Mouse (Mus musculus): ENCODE measurements around the gene Dnajc4. TPM values are rescaled to one million over a fixed set of nuclear protein-coding genes. Genes with fewer than 3 reads are reported as not detected.

The Dnajc4 gene
- total RNA-seq, 2 experiments from 2014 or later, result 18.7 to 24.2 TPM

DNA sequence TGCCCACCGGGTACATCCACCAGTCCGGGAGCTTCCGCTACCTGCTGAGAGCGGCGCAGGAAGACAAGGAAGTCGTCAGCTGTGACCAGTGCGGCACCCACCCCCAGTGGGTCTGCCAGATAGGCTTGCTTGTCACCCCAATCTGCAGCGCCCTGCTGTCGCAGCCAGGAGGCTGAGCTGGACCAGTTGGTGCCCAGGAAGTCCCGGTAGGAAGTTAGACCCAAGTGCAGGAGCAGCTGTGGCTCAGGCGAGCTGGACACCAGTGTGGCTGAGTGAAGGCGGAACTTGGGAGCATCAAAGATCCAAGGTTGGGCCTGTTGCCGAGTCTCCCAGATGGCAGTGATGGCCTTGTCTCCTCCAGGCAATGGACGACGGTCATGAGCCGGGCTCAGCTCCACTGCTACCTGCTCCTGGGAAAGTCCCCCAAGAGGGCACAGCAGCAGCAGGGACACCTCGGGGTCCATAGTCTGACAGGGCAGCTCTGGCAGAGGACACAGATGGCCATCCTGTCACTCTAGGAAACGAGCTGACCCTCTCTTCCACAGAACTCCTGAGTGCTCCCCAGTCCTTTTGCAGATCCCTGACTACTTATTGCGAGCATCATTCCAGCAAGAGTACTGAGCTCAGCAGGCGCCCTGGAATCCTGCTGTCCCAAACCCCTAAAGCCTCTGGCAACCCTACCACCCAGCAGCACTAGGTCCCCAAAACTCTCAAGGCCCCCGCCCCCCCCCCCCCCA, 3.1 kb upstream of the Dnajc4 start:
- no peak for DNase-seq (ENCODE audit: low spot score in 2 of 2)

DNA sequence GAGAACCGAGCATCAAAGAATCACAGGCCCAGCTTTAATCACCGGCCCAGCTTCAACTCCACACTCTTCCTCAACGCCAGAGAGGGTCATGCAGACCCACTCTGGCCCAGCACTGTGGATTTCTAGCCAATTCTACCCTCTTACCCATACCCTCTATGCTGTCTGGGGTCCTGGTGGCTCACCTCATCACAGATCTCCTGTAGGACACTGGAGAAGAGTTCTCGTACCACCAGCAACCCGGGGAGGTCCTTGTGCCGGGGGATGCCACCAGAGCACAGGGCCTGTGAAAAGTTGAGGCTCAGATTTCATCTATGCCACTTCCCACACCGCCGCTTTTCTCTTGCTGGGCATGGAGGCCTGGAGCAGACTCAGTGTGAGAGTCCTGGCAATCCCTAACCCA, 2.1 kb upstream of the Dnajc4 start:
- no peak for DNase-seq (ENCODE audit: low spot score in 2 of 2)

DNA sequence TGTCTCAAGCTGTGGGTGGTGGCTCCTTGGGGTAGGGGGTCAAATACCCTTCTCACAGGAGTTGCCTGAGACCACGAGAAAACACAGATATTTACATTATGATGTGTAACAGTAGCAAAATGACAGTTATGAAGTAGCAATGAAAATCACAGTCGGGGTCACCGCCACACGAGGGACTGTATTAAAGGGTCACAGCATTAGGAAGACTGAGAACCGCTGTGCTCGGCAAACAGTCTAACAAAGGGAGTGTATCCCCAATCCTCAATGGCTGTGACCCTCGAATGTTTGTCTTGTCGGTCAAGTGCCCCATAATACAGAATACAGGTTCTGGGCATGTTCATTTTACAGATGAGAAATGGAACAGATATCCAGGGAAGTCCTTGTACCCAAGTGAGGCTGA, 1.6 kb upstream of the Dnajc4 start:
- DNase-seq (ENCODE audit: low spot score in 2 of 2), result no peak

DNA sequence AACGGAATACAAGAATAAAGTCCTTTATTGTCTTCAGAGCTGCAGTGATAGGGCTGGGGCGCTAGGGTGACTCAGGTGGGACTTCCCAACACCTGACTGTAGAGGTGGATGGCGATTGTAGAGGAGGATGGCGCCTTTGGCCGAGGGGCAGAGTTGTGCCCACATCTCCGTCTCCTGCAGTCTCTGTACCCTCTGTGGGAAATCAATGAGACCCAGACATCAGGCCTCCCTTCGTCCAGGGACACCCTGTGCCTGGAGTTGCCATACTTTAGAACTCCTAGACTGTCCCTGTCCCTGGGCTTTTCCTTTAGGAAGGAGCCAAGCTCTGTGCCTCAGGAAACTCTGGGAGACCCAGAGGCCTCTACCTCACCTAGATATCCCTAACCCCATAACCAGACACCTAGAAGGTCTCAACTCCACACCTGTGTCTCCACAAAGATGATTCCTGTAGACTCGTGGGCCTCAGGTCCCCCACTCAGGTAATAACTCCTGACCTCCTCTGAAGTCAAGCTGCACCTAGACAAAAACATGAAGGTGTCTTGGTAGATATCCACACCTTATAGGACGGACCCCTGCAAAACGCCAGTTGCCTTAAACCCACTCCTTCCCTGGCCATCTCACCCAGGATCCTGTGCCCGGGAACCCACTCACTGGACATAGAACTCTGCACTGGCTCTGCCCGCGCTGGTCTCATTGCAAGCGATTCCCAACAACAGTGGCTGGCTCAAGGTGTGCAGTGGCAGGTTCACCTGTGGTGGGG, 819 bp upstream of the Dnajc4 start:
- DNase-seq (ENCODE audit: low spot score in 2 of 2), result no peak

DNA sequence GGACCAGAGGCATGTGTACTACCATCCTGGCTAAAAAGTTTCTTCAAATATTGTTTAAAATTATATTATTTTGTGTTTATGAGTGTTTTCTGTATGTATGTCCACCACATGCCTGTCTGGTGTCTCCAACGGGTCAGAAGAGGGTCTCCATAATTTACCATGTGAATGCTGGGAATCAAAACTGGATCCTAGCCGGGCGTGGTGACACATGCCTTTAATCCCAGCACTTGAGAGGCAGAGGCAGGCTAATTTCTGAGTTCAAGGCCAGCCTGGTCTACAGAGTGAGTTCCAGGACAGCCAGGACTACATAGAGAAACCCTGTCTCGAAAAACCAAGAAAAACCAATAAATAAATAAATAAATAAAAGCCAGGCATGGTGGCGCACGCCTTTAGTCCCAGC, 1.2 kb downstream of the Dnajc4 start:
- DNase-seq (ENCODE audit: low spot score in 2 of 2), result peak in 1 of 2 experiments; percentile 1

DNA sequence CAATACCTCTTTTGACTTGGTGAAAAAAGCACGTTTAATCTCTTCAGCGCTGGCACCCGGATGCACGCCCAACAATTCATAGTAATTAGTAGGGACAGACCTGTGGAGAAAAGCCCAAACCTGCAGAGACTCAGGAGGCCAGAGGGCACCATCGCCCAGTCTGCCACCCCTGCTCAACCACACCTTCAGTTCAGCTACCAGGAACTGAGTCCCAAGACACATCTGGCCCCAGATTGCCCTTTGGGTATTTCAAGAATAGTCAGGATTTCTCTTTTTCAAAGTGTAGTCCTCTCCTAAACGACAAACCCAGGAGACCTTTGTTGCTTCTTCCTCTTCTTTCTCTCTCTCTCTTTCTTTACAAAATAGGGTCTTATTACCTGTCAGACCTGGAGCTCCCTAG, 1.7 kb downstream of the Dnajc4 start:
- DNase-seq (ENCODE audit: low spot score in 2 of 2), result no peak

DNA sequence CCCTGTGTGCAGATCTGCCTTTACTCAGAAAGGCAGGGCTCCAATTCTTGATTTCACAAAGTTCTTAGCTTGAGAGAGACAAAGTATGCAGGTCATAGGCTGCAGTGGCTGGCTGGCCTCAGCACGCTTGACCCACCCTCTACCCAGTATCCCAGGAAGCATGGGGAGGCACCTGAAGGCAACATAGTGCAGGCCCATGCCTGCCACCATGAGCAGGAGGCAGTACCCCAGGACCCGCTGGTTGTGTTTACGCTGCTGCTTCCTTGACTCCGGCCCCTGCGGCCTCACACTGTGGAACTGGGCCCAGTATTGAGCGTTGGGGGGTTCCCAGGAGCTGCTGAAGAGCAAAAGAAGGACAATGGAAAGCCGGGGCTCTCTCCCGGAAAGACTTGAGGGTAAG, 3.1 kb downstream of the Dnajc4 start:
- DNase-seq (ENCODE audit: low spot score in 2 of 2), result no peak

DNA sequence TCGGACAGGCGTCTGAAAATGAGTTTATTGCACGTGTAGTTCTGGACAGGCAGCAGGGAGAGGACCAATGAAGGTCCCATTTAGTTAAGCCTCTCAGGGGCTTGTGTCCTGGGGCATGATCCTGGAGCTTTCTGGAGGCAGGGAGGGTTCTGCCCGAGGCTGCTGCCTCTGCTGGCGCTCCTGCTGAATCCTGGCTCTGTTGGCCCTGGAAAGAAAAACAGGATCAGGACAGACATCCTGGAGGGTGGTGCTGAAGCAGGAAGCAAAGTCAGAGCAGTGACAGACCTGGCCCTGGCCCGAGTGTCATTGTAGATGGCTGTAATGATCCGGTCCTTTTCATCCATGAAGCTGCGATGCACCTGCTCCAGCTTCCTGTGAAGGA, 4.5 kb downstream of the Dnajc4 start:
- peak in 1 of 2 experiments; percentile 29 for DNase-seq (ENCODE audit: low spot score in 2 of 2)

DNA sequence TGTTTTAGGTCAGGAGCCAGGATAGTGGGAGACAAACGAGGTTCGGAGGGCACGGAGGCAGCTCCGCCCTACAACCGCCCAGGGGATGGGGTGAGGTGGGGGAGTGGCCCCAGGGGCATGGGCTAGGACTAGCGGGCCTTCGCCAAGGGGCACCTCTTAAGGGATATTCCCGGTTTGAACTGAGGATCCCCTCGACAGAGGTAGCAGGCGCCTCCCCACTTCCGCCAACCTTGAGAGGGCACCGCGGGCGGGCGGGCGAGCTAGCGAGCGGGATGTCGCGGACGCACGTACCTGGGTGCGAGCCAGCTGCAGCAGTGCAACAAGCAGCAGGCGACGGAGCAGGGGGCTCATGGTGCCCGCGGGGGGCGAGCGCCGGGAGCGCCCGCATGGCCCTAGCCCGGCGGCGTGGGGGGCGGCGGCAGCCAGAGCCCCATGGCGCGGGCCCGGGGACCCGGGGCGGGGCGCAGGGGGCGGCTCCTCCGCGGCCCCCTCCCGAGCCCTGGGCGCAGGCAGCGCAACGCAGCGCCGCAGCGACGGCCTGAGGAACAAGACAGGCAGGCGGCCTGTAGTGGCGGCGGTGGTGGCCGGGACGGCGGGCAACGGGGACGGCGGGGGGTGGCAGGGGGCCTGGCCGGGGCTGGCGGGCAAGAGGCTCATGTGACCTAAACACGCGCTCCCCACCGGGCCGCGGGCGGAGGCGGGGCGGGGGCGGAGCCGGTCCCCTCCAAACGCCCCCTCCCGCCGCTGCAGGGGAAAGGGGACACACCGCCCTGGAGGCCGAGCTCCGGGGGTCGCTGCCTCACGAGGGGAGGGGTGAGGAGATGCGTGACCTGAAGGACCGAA, 5.1 kb downstream of the Dnajc4 start, which contains the start of gene Vegfb:
Gene Vegfb (minus strand): TSS at position 591 of the 843 bp plus-strand sequence.
- DNase-seq (ENCODE audit: low spot score in 2 of 2), result peak in 1 of 2 experiments; percentile 52

DNA sequence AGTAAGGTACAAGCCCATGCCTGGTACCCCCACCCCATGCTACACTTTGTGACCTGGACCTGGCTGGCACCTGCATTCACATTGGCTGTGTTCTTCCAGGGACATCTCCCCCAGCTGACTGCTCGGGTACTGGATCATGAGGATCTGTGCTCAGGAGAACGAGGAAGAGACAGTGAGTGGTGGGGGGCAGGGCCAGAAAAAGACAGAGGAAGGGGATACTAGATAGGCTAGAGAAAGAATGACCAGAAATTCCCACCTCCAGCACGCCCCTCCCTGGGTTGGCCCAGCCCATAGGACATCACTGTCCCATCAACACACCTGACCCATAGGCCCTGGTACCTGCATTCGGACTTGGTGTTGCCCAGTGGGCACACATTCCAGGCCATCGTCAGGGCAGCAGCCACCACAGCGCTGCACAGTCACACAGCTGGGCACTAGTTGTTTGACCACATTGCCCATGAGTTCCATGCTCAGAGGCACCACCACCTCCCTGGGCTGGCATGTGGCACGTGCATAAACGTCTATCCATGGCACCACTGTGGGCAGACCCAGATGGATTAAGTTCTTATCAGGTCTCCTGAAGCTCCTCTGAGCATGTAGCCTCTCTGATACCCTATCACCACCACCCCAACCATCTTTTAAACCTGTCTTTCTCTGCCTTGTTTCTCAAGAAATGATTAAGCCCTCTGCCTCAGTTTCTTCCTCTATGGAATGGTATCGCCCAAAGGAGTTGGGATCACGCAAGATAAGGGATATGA, 6.2 kb downstream of the Dnajc4 start:
- DNase-seq (ENCODE audit: low spot score in 2 of 2), result no peak

DNA sequence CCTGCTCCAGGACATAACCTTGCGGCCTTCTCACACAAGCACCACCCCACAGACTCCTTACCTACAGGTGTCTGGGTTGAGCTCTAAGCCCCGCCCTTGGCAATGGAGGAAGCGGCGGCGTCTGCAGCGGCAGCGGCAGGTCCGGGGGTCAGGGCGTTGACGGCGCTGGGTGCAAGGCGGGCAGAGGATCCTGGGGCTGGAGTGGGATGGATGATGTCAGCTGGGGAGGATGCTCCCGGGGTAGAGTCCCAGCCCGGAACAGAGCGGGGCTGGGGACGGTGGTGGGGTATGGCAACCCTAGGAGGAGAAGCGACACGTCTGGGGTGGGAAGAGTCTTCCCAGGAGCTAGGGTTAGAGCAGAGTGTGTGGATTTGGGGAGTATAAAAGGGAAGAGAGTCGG, 7.1 kb downstream of the Dnajc4 start:
- DNase-seq (ENCODE audit: low spot score in 2 of 2), result no peak

DNA sequence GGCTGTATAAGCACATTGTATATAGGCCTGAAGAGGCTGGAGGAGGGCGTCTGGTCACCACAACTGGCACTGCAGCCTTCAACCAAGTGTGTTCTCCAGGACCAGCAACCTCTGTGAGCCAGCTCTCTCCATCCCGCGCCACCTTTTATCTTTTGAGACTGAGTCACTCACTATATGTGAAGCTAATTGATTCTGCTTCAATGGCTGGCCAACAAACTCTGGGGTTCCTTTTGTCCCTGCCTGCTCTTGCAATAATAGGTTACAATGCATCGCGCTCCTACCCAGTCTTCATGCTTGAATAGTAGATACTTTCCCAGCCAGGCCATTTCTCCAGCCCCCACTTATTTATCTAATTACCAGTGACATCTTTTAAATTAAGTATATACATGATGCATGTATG, 8.8 kb downstream of the Dnajc4 start:
- no peak for DNase-seq (ENCODE audit: low spot score in 2 of 2)

DNA sequence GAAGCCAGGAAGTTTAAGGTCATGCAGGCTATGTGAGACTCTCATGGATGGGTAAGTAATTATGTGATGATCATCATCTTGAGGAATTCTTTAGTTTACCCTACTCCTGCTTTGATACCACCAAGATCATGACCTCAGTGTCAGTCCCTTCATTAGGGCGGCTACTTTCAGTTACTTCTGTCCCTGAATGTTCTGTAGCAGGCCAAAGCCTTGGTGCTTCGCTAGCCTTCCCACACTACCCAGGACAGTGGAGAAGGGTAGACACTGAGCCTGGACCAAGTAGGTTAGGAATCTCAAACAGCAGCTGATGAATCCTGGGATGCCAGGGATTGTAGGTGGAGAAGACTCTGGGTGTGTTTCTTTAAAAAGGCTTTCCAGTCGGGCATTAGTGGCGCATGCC, 10.9 kb downstream of the Dnajc4 start:
- no peak for DNase-seq (ENCODE audit: low spot score in 2 of 2)

DNA sequence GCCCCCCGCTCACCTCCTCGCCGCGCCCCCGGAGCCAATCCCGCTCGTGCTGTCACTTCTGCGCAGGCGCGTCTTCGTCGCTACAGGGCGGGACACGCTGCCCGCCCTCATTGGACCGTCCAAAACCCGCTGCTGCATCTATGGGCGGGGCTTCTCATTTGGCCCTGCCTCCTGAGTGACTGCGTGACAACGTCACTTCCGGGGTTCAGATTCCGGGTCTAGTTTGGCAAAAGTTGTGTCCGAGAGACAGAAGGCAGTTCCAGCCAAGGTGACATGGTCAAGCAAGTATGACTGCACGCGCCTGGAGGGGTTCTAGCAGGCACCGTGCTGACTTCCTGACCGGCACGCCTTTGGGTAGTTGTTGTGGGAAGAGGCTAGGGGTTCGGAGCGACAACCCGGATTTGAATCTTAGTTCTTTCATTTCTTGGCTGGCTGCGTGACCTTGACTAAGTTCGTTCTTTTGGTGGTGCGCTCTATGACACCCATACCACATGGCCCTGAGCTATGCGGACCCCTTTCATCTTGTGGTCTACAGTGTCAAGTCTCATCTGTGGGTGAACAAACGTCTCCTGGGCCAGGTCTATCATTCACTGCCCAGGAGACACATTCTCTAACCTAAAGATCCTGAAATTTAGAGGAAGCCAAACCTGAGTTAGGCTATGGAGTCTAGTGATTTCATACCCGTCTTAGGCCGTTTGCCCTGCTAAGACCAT, 11.8 kb downstream of the Dnajc4 start, which contains the start of gene Fkbp2:
Gene Fkbp2 (minus strand): TSS at position 121 of the 713 bp plus-strand sequence.
- DNase-seq (ENCODE audit: low spot score in 2 of 2), result peak; percentile 99 to 100

DNA sequence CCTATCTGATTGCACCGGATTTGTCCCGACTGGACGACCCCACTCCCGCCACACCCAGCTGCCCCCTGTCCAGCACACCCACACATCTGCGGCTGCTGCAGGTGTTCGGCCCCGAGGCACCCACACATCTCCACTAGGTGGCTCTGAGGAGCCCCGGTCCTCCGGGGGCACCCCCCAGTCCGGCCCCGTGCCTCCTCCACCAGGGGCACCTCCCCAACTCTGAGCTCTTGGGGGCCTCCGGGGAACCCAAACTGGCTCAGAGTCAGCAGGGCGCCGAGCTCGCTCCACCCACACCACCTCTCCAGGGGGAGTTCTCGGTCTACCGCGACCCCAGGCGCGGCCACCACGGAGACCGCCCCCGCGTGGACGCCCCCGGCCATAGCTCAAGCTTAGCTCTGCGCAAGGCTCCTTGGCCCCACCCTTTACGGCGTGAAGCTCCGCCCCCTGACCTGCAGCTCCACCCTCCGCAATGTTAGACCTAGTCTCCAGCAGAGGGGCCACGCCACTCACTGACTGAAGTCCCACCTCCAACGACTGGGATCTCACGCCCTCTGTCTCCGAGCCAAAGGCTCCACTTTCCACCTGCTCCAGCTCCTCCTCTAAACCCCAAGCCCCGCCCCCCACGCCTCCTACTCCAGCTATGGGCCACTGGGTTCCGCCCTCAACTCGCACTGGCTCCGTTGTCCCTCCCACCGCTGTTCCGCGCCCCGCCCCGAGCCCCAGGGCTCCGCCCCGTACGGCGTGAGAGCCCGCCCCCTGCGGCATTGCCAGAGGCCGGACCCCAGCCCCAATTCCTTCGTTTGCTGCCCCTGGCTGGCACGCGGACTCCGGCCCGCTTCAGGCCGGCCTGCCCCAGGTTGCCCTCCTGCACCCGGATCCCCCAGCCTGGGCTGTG, 12.6 kb downstream of the Dnajc4 start:
- peak; percentile 100 for DNase-seq (ENCODE audit: low spot score in 2 of 2)

DNA sequence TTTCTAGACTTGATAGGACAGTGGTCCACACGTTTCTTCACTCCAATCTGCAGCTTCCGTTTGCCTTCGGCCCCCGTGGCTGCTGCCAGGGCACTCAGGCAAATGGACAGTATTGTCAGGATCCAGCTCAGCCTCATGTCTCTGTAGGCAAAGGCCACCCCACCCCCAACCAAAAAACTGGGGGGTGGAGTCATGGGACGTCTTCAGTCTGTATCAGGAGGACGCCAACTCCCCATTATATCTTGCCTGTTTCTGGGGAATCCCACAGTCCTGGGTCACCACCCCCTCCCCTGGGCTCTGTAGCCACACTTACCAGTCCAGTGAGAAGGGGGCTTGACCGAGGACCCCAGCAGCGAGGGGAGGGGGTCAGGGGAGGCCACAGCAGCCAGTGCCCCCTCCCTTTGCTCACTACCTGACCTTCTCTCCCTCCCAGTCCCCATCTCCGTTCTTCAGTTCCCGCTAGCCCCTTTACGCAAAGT, 13.3 kb downstream of the Dnajc4 start:
- peak in 1 of 2 experiments; percentile 37 for DNase-seq (ENCODE audit: low spot score in 2 of 2)

DNA sequence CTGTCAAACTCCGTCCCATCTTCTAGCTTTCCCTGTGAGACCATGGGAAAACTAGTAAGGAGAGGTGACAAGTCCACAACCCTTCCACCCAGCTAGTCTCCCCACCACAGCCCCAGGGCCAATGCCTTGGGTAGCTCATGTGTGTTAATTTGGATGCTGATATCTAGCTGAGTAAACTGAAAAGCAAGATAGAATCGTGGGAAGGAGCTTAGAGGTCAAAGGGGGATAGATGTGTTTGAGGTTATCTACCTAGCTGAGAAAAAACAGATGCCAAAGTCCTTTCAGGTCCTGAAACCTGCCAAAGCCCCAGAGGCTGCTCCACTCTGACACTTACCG, 13.8 kb downstream of the Dnajc4 start:
- no peak for DNase-seq (ENCODE audit: low spot score in 2 of 2)

DNA sequence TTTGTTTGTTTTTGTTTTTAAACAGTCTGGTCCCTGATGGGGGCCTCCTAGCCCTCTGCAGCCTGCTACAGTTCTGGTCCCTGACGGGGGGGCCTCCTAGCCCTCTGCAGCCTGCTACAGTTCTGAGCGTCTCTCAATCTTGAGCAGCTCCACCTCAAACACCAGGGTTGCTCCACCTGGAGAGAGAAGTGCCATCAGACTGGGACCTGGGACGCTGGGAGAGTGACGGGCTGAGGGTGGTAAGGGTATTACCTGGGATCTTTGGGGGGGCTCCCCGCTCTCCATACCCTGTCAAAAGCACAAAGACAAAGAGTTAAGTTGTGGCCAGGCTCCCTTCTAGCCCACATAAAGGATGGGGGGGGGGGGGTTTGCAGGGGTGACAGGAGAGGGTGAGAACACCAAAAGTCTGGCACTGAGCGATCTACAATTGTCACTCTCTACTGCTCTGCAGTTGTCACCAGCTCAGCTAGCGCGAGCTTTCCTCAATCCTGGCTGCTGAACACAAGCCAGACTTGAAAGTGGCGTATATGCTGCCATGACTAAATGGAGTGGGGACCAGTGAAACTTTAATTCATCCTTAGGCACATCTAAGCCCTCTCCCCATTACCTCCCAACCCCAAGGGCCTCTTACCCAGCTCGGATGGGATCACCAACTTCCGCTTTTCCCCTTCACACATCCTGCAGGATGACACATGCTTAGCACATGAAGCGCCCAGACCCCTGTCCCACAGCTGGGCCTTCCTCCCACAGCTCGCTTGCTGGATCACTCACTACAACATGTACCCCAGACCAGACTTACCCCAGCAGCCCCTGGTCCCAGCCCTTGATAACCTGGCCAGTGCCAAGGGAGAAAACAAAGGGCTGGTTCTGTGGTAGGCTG, 14.4 kb downstream of the Dnajc4 start:
- DNase-seq (ENCODE audit: low spot score in 2 of 2), result no peak
